Mouse (Mus musculus) hindbrain, embryonic 16.5 days (tissue): Measurements from ENCODE around the gene Adgrl1. TPM values are rescaled to one million over a fixed set of nuclear protein-coding genes. Genes with fewer than 3 reads are reported as not detected.

Source experiments
- ATAC-seq: fragments of 200-750 bp; cut with Nextera tagmentation; 2 replicates; pipeline ENCODE4 v1.8.0; 2017; ENCODE audit warnings: moderate TSS enrichment, moderate library complexity
- H3K27ac ChIP-seq: fragments of 300-500 bp; sonication (generic); 2 replicates; pipeline ENCODE4 v1.5.1; 2014; ENCODE audit warnings: low read depth, mild to moderate bottlenecking, control low read depth, low read length, moderate library complexity
- H3K27me3 ChIP-seq: fragments of 300-500 bp; sonication (generic); replicated peaks from 2 replicates; pipeline ENCODE4 v1.6.1; 2014; ENCODE audit warnings: low read length; ENCODE audit not compliant: control insufficient read depth, insufficient read depth
- H3K36me3 ChIP-seq: fragments of 300-500 bp; sonication (generic); 2 replicates; pipeline ENCODE4 v1.6.1; 2014; ENCODE audit warnings: mild to moderate bottlenecking, low read length, moderate library complexity, mixed read lengths; ENCODE audit not compliant: control insufficient read depth, insufficient read depth
- H3K4me1 ChIP-seq: fragments of 300-500 bp; sonication (generic); 2 replicates; pipeline ENCODE4 v1.6.1; 2014; ENCODE audit warnings: low read depth, low read length; ENCODE audit not compliant: control insufficient read depth, insufficient read depth
- H3K4me2 ChIP-seq: fragments of 300-500 bp; sonication (generic); 2 replicates; pipeline ENCODE4 v1.6.1; 2014; ENCODE audit warnings: mild to moderate bottlenecking, low read length, control low read depth, moderate library complexity
- H3K4me3 ChIP-seq: fragments of 300-500 bp; sonication (generic); 2 replicates; pipeline ENCODE4 v1.5.1; 2014; ENCODE audit warnings: mild to moderate bottlenecking, low read length, control low read depth, moderate library complexity
- H3K9ac ChIP-seq: fragments of 300-500 bp; sonication (generic); 2 replicates; pipeline ENCODE4 v1.6.1; 2014; ENCODE audit warnings: low read depth, mild to moderate bottlenecking, control low read depth, low read length, moderate library complexity
- H3K9me3 ChIP-seq: fragments of 300-500 bp; sonication (generic); 2 replicates; pipeline ENCODE4 v1.6.1; 2014; ENCODE audit warnings: mild to moderate bottlenecking, low read length, moderate library complexity; ENCODE audit not compliant: control insufficient read depth
- WGBS: fragments of 180-500 bp; shearing (Covaris S2); extraction: QIAGEN DNeasy Blood & Tissue Kit; methylation state at CpG from one replicate; pipeline ENCODE4 v1.1.7; 2014; 5-methylcytosine and 5-hydroxymethylcytosine counted together
- polyA plus RNA-seq: library from polyadenylated mRNA; unstranded; fragments of >200 nt; fragmentation: Nextera tagmentation; extraction: Ambion mirVana; gene quantifications from 2 replicates; pipeline ENCODE4 v1.2.1, GENCODE M21; 2015

Adgrl1 gene
- polyA plus RNA-seq, 1 experiment from 2014 or later = 53.0 TPM

DNA sequence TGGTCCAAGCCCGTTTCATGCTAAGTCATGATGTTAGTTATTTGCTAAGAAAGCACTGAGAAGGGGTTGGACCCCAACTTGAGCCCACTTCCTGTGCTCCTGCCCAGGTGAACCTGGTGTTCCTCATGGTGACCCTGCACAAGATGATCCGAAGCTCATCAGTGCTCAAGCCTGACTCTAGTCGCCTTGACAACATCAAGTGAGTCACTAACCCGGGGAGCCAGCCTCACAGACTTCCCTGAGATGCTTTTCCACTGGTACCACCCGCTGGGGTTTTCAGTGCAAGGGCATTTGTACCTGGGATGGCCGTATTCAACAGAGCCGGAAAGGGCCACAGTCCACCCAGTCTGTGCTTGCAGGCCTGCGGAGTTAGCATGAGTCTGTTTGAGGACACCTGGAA, 35.5 kb downstream of the Adgrl1 start:
- Histone ChIP-seq H3K9ac (no peak overlapping the region), H3K27ac (no peak overlapping the region), H3K4me3 (no peak overlapping the region), H3K27me3 (no peaks in the 10 kb centered on the region), H3K9me3 (no peaks in the 10 kb centered on the region), H3K4me1 (no peaks in the 10 kb centered on the region), H3K36me3 (peaks cover 81% of the 10 kb centered on the region), H3K4me2 (no peak overlapping the region)
- ATAC-seq = no peak
- WGBS = 90% methylated on average over 8 of the region's 8 CpGs

DNA sequence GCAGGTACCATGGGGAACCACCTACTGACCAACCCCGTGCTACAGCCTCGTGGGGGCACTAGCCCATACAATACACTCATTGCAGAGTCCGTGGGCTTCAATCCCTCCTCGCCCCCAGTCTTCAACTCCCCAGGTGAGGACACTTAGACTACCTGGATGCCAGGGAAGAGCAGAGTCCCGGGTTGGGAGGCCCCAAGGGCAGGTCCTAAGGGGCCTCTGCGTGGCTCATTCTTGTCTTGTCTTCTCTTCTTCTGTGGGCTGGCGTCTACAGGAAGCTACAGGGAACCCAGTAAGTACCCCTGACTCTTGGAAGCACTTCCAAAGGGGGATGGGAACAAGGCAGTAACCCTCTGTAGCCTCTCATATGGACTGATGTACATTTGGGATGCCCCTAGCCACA, 37.7 kb downstream of the Adgrl1 start:
- no peak overlapping the region for H3K9ac ChIP-seq
- H3K4me2 ChIP-seq = no peak overlapping the region
- ATAC-seq = no peak
- H3K9me3 ChIP-seq = no peaks in the 10 kb centered on the region
- no peaks in the 10 kb centered on the region for H3K4me1 ChIP-seq
- peaks cover 60% of the 10 kb centered on the region for H3K36me3 ChIP-seq
- WGBS = 96% methylated on average over 7 of the region's 7 CpGs
- H3K4me3 ChIP-seq = no peak overlapping the region
- no peak overlapping the region for H3K27ac ChIP-seq
- no peaks in the 10 kb centered on the region for H3K27me3 ChIP-seq

DNA sequence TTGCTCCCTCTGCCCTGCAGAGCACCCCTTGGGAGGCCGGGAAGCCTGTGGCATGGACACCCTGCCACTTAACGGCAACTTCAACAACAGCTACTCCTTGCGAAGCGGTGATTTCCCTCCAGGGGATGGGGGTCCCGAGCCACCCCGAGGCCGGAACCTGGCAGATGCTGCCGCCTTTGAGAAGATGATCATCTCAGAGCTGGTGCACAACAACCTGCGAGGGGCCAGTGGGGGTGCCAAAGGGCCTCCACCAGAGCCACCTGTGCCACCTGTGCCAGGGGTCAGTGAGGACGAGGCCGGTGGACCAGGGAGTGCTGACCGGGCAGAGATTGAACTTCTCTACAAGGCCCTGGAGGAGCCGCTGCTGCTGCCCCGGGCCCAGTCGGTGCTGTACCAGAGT, 38.4 kb downstream of the Adgrl1 start:
- Histone ChIP-seq H3K4me3 (no peak overlapping the region), H3K4me2 (no peak overlapping the region), H3K27me3 (no peaks in the 10 kb centered on the region), H3K9me3 (no peaks in the 10 kb centered on the region), H3K4me1 (no peaks in the 10 kb centered on the region), H3K9ac (no peak overlapping the region), H3K27ac (no peak overlapping the region), H3K36me3 (peaks cover 55% of the 10 kb centered on the region)
- 91% methylated on average over 15 of the region's 15 CpGs for WGBS
- no peak for ATAC-seq

DNA sequence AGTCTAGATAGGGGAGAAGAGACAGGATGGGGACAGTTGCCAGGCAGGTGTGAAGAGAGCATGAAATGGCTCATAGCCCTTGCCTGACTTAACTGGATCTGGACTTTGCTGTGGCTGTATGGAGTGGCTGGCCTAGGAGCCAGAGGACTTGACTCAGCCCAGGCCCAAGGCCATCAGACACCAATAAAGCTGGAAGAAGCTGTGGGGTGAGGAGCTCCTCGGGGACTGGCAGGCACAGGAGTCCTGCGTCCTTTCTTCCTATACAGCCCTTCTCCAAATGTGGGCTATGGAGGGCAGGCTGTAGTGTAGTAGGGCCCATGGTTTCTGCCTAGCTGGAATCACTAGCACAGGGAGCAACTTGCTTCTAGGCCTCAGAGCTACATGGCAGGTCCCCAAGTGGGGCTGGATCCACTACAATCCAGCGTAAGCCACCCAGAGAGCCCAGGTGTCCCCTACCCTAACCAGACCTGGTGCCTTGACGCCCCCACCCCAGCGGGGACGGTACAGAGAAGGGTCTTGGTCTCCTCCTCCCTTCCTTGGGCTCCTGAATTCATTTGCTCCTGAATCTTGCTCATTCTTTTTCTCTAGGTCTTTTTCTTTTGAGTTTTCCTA, 41.3 kb downstream of the Adgrl1 start:
- H3K9me3 ChIP-seq = no peaks in the 10 kb centered on the region
- ATAC-seq = no peak
- H3K27ac ChIP-seq = no peak overlapping the region; the same call in 1 of the 2 replicates
- H3K36me3 ChIP-seq = peaks cover 28% of the 10 kb centered on the region
- no peak overlapping the region for H3K4me3 ChIP-seq
- H3K9ac ChIP-seq = no peak overlapping the region
- no peak overlapping the region for H3K4me2 ChIP-seq
- H3K4me1 ChIP-seq = no peaks in the 10 kb centered on the region
- 80% methylated on average over 6 of the region's 6 CpGs for WGBS
- H3K27me3 ChIP-seq = no peaks in the 10 kb centered on the region

DNA sequence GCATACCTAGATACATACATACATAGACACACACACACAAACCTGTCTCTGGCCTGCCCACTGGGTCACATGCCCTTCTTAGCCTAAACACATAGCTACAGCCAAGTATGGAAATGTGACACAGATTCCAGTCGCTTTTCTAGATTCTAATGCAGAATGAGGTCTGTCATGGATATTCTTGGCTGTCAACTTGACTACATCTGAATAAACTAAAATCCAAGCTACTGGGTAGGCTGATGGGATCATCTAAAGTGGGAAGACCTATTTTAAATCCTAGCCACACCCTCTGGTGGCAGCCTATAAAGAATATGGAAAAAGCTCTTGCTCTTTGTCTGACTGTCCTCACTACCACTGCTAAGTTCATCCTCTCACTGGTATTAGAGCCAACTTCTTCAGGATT, 42.5 kb downstream of the Adgrl1 start:
- Histone ChIP-seq H3K36me3 (peaks cover 17% of the 10 kb centered on the region), H3K4me2 (no peak overlapping the region), H3K27me3 (no peaks in the 10 kb centered on the region), H3K27ac (no peak overlapping the region), H3K4me3 (no peak overlapping the region), H3K4me1 (no peaks in the 10 kb centered on the region), H3K9me3 (no peaks in the 10 kb centered on the region), H3K9ac (no peak overlapping the region)
- 71% methylated on average over 1 of the region's 1 CpGs for WGBS
- no peak for ATAC-seq

DNA sequence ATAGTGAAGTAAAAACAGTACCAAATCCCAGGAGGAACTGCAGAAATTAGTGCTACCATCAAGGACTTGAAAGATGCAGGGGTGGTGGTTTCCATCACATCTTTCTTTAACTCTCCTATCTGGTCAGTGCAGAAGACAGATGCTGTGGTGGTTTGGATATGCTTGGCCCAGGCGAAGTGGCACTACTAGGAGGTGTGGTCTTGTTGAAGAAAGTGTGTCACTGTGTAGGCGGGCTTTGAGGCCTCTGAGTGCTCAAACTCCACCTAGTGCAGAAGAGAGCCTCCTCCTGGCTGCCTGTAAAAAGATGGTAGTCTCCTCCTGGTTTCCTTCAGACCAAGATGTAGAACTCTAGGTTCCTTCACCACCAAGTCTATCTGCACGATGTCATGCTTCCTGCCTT, 45.6 kb downstream of the Adgrl1 start:
- H3K9me3 ChIP-seq = no peaks in the 10 kb centered on the region
- no peak overlapping the region for H3K4me2 ChIP-seq
- H3K4me3 ChIP-seq = no peak overlapping the region
- no peaks in the 10 kb centered on the region for H3K4me1 ChIP-seq
- H3K27me3 ChIP-seq = no peaks in the 10 kb centered on the region
- H3K27ac ChIP-seq = no peak overlapping the region
- no peaks in the 10 kb centered on the region for H3K36me3 ChIP-seq
- WGBS = 75% methylated on average over 3 of the region's 3 CpGs
- no peak overlapping the region for H3K9ac ChIP-seq
- no peak for ATAC-seq

DNA sequence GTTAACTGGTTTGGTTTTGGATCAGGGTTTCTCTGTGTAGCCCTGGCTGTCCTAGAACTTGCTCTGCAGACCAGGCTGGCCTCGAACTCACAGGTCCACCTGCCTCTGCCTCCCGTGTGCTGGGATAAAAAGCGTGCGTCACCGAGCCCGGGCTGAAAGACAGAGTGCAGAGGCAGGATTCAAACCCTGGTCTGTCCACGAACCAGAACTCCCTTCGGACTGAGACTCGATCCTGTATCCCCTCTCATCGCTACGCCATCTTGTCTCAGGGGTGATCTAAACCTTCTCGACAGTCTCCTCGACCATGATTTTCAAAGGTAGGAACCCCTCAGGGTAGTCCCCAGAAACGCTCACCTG, 54.8 kb downstream of the Adgrl1 start:
- WGBS = 3% methylated on average over 14 of the region's 14 CpGs
- Histone ChIP-seq H3K27ac (peak overlapping the region; percentile 76), H3K27me3 (no peaks in the 10 kb centered on the region), H3K36me3 (no peaks in the 10 kb centered on the region), H3K9me3 (no peaks in the 10 kb centered on the region), H3K4me2 (peak overlapping the region; percentile 79), H3K4me1 (peaks cover 6% of the 10 kb centered on the region), H3K4me3 (peak overlapping the region; percentile 57), H3K9ac (peak overlapping the region; percentile 58)
- no peak for ATAC-seq

DNA sequence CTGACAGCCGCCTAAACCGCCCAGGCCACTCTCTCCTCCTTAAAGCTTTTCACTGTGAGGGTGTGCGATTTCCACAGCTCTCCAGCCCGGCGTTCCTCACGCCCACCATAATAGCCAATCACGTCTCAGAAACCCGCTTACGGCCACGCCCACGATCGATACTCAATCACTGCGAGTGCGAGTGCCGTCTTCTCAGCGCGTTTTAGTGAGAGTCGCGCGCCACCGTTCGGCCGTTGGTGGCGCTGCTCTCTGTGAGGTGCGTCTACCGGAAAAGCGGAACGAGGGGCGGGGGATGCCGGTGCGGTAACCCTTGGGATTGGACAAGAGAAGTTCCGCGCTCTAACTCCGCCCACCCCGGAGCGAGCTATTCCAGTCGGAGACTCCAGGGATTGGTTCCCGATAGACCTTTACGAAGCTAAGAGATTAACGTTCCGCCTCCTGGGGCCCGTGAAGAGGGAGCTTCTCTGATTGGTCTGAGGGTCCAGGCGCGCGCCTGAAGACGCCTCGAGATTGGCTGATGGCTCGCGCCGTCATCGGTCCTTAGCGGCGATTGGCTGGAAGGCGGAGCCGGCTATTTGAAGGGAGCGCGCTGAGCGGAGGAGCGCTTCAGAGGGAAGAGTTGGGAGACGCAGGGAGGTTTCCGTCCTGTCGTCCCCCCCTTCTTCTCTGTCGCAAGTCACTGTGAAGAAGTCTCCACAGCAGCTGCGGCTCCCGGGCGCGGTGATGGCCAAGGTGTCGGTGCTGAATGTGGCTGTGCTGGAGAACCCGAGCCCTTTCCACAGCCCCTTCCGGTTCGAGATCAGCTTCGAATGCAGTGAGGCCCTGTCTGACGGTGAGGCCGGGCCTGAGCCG, 55.4 kb downstream of the Adgrl1 start, which contains the start of the genes Gm10644 and Asf1b:
Gm10644 (minus strand) TSS at position 100 of the 852 bp plus-strand sequence.
Asf1b (plus strand) TSS at position 402 of the 852 bp plus-strand sequence.
- Histone ChIP-seq H3K4me3 (peak within 1 kb of the TSS; percentile 57), H3K27ac (peak within 1 kb of the TSS; percentile 76), H3K4me2 (peak within 1 kb of the TSS; percentile 79), H3K4me1 (peaks cover 6% of the 10 kb centered on the region), H3K9me3 (no peaks in the 10 kb centered on the region), H3K9ac (peak within 1 kb of the TSS; percentile 58), H3K27me3 (no peaks in the 10 kb centered on the region), H3K36me3 (no peaks in the 10 kb centered on the region)
- peak; percentile 100 for ATAC-seq
- under 1% methylated on average over 66 of the region's 75 CpGs for whole genome bisulfite sequencing

DNA sequence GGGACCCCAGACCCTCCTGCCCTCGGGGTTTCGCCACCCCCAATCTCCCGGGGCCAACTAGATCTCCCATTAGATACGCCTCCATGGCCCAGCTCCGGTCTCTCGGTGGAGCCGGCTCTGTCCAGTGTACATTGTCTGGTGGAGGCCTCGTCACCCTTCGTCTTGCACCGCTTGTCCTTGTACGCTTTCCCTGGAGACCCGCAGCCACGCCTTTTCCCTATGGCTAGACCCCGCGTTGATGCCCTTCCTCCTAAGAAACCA, 56.0 kb downstream of the Adgrl1 start:
- H3K4me3 ChIP-seq = peak overlapping the region; percentile 57
- H3K36me3 ChIP-seq = no peaks in the 10 kb centered on the region
- WGBS = 1% methylated on average over 15 of the region's 15 CpGs
- H3K4me2 ChIP-seq = peak overlapping the region; percentile 79
- H3K4me1 ChIP-seq = peaks cover 6% of the 10 kb centered on the region
- no peaks in the 10 kb centered on the region for H3K27me3 ChIP-seq
- no peak for ATAC-seq
- H3K27ac ChIP-seq = no peak overlapping the region
- peak overlapping the region; percentile 37 for H3K9ac ChIP-seq
- H3K9me3 ChIP-seq = no peaks in the 10 kb centered on the region
